Mouse (Mus musculus) CH12.LX (cell line): ENCODE results near the gene Ghdc. TPM values are rescaled to one million over a fixed set of nuclear protein-coding genes. Genes with fewer than 3 reads are reported as not detected.

ENCODE experiments used
- DNase-seq: peaks from one replicate; pipeline ENCODE4 v3.0.0-alpha.2; 2013; ENCODE audit errors: extremely low read depth
- H3K27ac ChIP-seq: 2 replicates; pipeline ENCODE4 v1.5.1; 2012; ENCODE audit warnings: low read depth, mild to moderate bottlenecking, control low read depth, moderate library complexity; ENCODE audit not compliant: insufficient read depth
- H3K27me3 ChIP-seq: replicated peaks from 2 replicates; pipeline ENCODE3; 2012; ENCODE audit warnings: inconsistent platforms
- H3K36me3 ChIP-seq, 2 experiments: replicated peaks in 1 of 2; 2 replicates each; pipeline versions ENCODE3 to v1.6.1; 2012; ENCODE audit warnings: inconsistent platforms in 1 of 2, low read length in 1 of 2, mild to moderate bottlenecking in 1 of 2, mixed read lengths in 1 of 2, moderate library complexity in 1 of 2; ENCODE audit not compliant: control insufficient read depth in 1 of 2, insufficient read depth in 1 of 2
- H3K4me1 ChIP-seq, 2 experiments: 2 replicates each; pipeline ENCODE4 v1.6.1; 2012; ENCODE audit warnings: inconsistent platforms in 1 of 2, moderate library complexity in 1 of 2; ENCODE audit not compliant: insufficient read depth in 2 of 2, control insufficient read depth in 1 of 2
- H3K4me2 ChIP-seq: 2 replicates; pipeline ENCODE4 v1.6.1; 2012; ENCODE audit warnings: low read depth, mild to moderate bottlenecking, control low read depth; ENCODE audit not compliant: poor library complexity, insufficient read depth, severe bottlenecking
- H3K4me3 ChIP-seq, 3 experiments: fragments of 150-350 bp in 1 of 3; sonication (generic) in 1 of 3; replicated peaks in 1 of 3; 2 replicates each; pipeline versions ENCODE3 to v1.5.1; 2011 to 2012; ENCODE audit warnings: low read depth in 2 of 3, low read length in 2 of 3, mild to moderate bottlenecking in 2 of 3, moderate library complexity in 2 of 3, control low read depth in 1 of 3, improper control_type of control experiment in 1 of 3, inconsistent platforms in 1 of 3, mixed read lengths in 1 of 3; ENCODE audit not compliant: poor library complexity in 1 of 3
- H3K79me2 ChIP-seq: replicated peaks from 2 replicates; pipeline ENCODE4 v1.6.1; 2012; ENCODE audit warnings: mild to moderate bottlenecking, moderate library complexity; ENCODE audit not compliant: control insufficient read depth, poor library complexity, insufficient read depth, severe bottlenecking; ENCODE audit errors: extremely low read depth
- H3K9ac ChIP-seq: 2 replicates; pipeline ENCODE4 v1.6.1; 2012; ENCODE audit warnings: low read depth, mild to moderate bottlenecking, control low read depth, moderate library complexity; ENCODE audit not compliant: insufficient read depth
- H3K9me3 ChIP-seq: replicated peaks from 2 replicates; pipeline ENCODE3; 2012; ENCODE audit warnings: low read length, inconsistent platforms, mixed read lengths
- BHLHE40 ChIP-seq: IDR thresholded peaks from 2 replicates; pipeline ENCODE4 v1.6.1; 2011; ENCODE audit warnings: mild to moderate bottlenecking, low read depth, low read length, improper control_type of control experiment
- E2F4 ChIP-seq: IDR thresholded peaks from 2 replicates; pipeline ENCODE4 v1.6.1; 2011; ENCODE audit warnings: low read depth, low read length, improper control_type of control experiment; ENCODE audit not compliant: insufficient replicate concordance
- GABPA ChIP-seq: IDR thresholded peaks from 2 replicates; pipeline ENCODE4 v1.6.1; 2012; ENCODE audit warnings: low read depth, low read length, improper control_type of control experiment, inconsistent platforms; ENCODE audit not compliant: insufficient replicate concordance
- HCFC1 ChIP-seq: IDR thresholded peaks from 2 replicates; pipeline ENCODE4 v1.6.1; 2012; ENCODE audit warnings: low read depth, mild to moderate bottlenecking, inconsistent platforms, low read length, improper control_type of control experiment
- JUND ChIP-seq: conservative IDR thresholded peaks from 2 replicates; pipeline ENCODE4 v1.6.1; 2011; ENCODE audit warnings: low read depth, low read length, improper control_type of control experiment
- KAT2A ChIP-seq: IDR thresholded peaks from 2 replicates; pipeline ENCODE4 v1.6.1; 2012; ENCODE audit warnings: low read length, improper control_type of control experiment, inconsistent platforms; ENCODE audit not compliant: insufficient replicate concordance
- MAX ChIP-seq: IDR thresholded peaks from 2 replicates; pipeline ENCODE4 v1.6.1; 2011; ENCODE audit warnings: low read length, improper control_type of control experiment
- MAZ ChIP-seq: IDR thresholded peaks from 2 replicates; pipeline ENCODE4 v1.6.1; 2012; ENCODE audit warnings: low read depth, mild to moderate bottlenecking, inconsistent platforms, low read length, improper control_type of control experiment, moderate library complexity
- MEF2A ChIP-seq: IDR thresholded peaks from 2 replicates; pipeline ENCODE4 v1.6.1; 2014; ENCODE audit warnings: low read depth, mild to moderate bottlenecking, inconsistent platforms, low read length, improper control_type of control experiment, borderline replicate concordance
- MXI1 ChIP-seq: IDR thresholded peaks from 2 replicates; pipeline ENCODE4 v1.6.1; 2011; ENCODE audit warnings: mild to moderate bottlenecking, low read depth, low read length, improper control_type of control experiment
- NELFE ChIP-seq: IDR thresholded peaks from 2 replicates; pipeline ENCODE4 v1.6.1; 2011; ENCODE audit warnings: low read depth, low read length, improper control_type of control experiment
- NRF1 ChIP-seq: IDR thresholded peaks from 2 replicates; pipeline ENCODE4 v1.6.1; 2014; ENCODE audit warnings: low read depth, mild to moderate bottlenecking, inconsistent platforms, low read length, improper control_type of control experiment, moderate library complexity
- PAX5 ChIP-seq: IDR thresholded peaks from 2 replicates; pipeline ENCODE4 v1.6.1; 2012; ENCODE audit warnings: low read length, inconsistent platforms, mixed read lengths
- POLR2A ChIP-seq: IDR thresholded peaks from 2 replicates; pipeline ENCODE4 v1.6.1; 2011; ENCODE audit warnings: low read depth, mild to moderate bottlenecking, improper control_type of control experiment, low read length
- RCOR1 ChIP-seq: conservative IDR thresholded peaks from 2 replicates; pipeline ENCODE4 v1.6.1; 2012; ENCODE audit warnings: low read depth, mild to moderate bottlenecking, inconsistent platforms, low read length, improper control_type of control experiment
- SMC3 ChIP-seq: IDR thresholded peaks from 2 replicates; pipeline ENCODE4 v1.6.1; 2011; ENCODE audit warnings: low read depth, low read length, improper control_type of control experiment
- TCF12 ChIP-seq: IDR thresholded peaks from 2 replicates; pipeline ENCODE4 v1.6.1; 2014; ENCODE audit warnings: low read depth, mild to moderate bottlenecking, inconsistent platforms, low read length, improper control_type of control experiment
- UBTF ChIP-seq: IDR thresholded peaks from 2 replicates; pipeline ENCODE4 v1.6.1; 2012; ENCODE audit warnings: low read depth, mild to moderate bottlenecking, inconsistent platforms, low read length, improper control_type of control experiment, moderate library complexity
- USF1 ChIP-seq: IDR thresholded peaks from 2 replicates; pipeline ENCODE4 v1.6.1; 2014; ENCODE audit warnings: low read depth, mild to moderate bottlenecking, inconsistent platforms, low read length, improper control_type of control experiment
- ZC3H11A ChIP-seq: IDR thresholded peaks from 2 replicates; pipeline ENCODE4 v1.6.1; 2012; ENCODE audit warnings: low read depth, mild to moderate bottlenecking, inconsistent platforms, low read length, improper control_type of control experiment
- ZKSCAN1 ChIP-seq: IDR thresholded peaks from 2 replicates; pipeline ENCODE4 v1.6.1; 2012; ENCODE audit warnings: low read depth, inconsistent platforms, low read length, improper control_type of control experiment, borderline replicate concordance
- ZMIZ1 ChIP-seq: IDR thresholded peaks from 2 replicates; pipeline ENCODE4 v1.6.1; 2012; ENCODE audit warnings: low read depth, mild to moderate bottlenecking, inconsistent platforms, low read length, improper control_type of control experiment
- dilution Hi-C: fragments of 300-500 bp; cut with MboI; formaldehyde crosslinking; loops from 2 replicates; pipeline ENCODE4 v1.14.3; 2020; ENCODE audit warnings: low sequenced_read_pairs; ENCODE audit not compliant: extremely low pct_unique_long_range_greater_than_20kb, extremely low pct_ligation_motif_present
- in situ Hi-C: fragments of 300-500 bp; cut with MboI; formaldehyde crosslinking; loops from 3 replicates; pipeline ENCODE4 v1.14.3; 2019; ENCODE audit warnings: low sequenced_read_pairs, low pct_ligation_motif_present, low pct_unique_long_range_greater_than_20kb, mixed read lengths
- polyA plus RNA-seq: library from polyadenylated mRNA; unstranded; fragments of >175 nt; gene quantifications from 2 replicates; pipeline ENCODE4 v1.2.1, GENCODE M21; 2012; ENCODE audit warnings: low read depth; ENCODE audit not compliant: insufficient read length
- total RNA-seq, 2 experiments: library from RNA; depleted of rRNA; stranded (reverse); fragments of 300-350 nt in 1 of 2; fragments of >200 nt in 1 of 2; gene quantifications; 2 replicates each; pipeline ENCODE4 v1.2.3; 2012 to 2014

Ghdc gene
- total and polyA plus RNA-seq, 3 experiments = 10.9 to 17.9 (median 16.6) TPM

DNA sequence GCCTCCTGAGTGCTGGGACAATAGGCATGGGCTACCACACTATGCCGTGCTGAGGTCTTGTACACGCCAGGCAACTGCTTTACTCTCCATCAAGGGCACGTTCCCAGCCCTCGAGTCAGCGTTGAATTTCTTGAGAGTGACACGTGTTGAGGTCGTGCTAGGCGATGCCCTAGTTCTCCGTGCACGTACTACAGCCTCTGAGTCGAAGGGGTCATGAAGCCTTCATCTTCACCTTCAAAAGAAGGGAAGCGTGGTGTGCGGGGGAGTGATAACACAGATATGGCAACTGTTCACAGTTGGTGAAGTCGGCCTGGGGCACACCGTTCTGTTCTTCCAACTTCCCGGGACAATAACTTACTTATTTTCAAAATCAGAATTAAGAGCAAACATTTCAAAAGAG lies 48.9 kb upstream of the Ghdc start:
- H3K79me2 ChIP-seq = no peaks in the 10 kb centered on the region
- DNase-seq = no peak
- peaks cover 16 to 24% of the 10 kb centered on the region in 2 experiments; a peak in 3 of 4 replicates for H3K4me1 ChIP-seq
- peaks cover 0 to 8% of the 10 kb centered on the region in 2 experiments for H3K36me3 ChIP-seq
- H3K4me3 ChIP-seq = no peak overlapping the region
- H3K9me3 ChIP-seq = no peaks in the 10 kb centered on the region
- no peak overlapping the region for H3K9ac ChIP-seq
- H3K27me3 ChIP-seq = no peaks in the 10 kb centered on the region
- dilution Hi-C loops = no loop called here
- in situ Hi-C loops = no loop called here
- H3K4me2 ChIP-seq = no peak overlapping the region
- no peak overlapping the region for H3K27ac ChIP-seq
- TF ChIP-seq RCOR1 (no peak), MEF2A (no peak), PAX5 (no peak), KAT2A (no peak), SMC3 (no peak), MXI1 (no peak), TCF12 (no peak), JUND (no peak), USF1 (no peak)

DNA sequence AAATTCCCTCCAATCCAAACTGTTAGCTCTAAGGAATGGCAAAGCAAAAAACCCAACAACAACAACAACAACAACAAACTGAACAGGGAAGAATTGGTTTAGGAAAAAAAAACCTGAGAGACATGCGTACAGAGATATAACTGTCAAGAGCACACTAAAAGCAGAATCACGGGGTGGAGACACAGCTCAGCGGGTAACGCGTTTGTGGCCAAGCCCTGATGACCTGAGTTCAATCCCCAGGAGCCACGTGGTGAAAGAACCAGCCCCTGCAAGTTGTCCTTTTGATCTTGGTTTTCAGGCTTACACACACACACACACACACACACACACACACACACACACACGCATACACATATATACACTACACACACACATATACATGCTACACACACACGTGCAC lies 48.3 kb upstream of the Ghdc start:
- Histone ChIP-seq H3K79me2 (no peaks in the 10 kb centered on the region), H3K4me3 (no peak overlapping the region), H3K27ac (no peak overlapping the region), H3K36me3 (peaks cover 0 to 8% of the 10 kb centered on the region in 2 experiments), H3K9me3 (no peaks in the 10 kb centered on the region), H3K4me2 (no peak overlapping the region), H3K27me3 (no peaks in the 10 kb centered on the region), H3K9ac (no peak overlapping the region), H3K4me1 (peaks cover 11 to 22% of the 10 kb centered on the region in 2 experiments; a peak in 3 of 4 replicates)
- TF ChIP-seq BHLHE40 (no peak), MAX (no peak), RCOR1 (no peak), UBTF (no peak), TCF12 (no peak), ZMIZ1 (no peak), NRF1 (no peak), POLR2A (no peak), GABPA (no peak), ZC3H11A (no peak), NELFE (no peak), MAZ (no peak), MXI1 (no peak), ZKSCAN1 (no peak), E2F4 (no peak), HCFC1 (no peak)
- peak; percentile 24 for DNase-seq
- in situ Hi-C loops (no loop called here), dilution Hi-C loops (no loop called here)
